8 mouse cellular contexts compared by ENCODE assay signal in genomic region chr7:144937490-144937889, GRCm38 (mm10). TPM values are rescaled to one million over a fixed set of nuclear protein-coding genes. Genes with fewer than 3 reads are reported as not detected.
DNase-seq lines count a peak whose midpoint lies in the region; ATAC-seq lines count a peak whose summit lies in the region.

No protein-coding gene starts in this region.

- H3K4me2 ChIP-seq in intestine, embryonic 16.5 days (ENCODE audit: low read depth, low read length), result peak overlapping the region; percentile 85

- peaks cover 29% of the 10 kb centered on the region for H3K4me1 ChIP-seq in intestine, embryonic 16.5 days (ENCODE audit: control insufficient read depth, insufficient read depth, low read length)
- peaks cover 76% of the 10 kb centered on the region for H3K4me1 ChIP-seq in midbrain, embryonic 10.5 days

- H3K27ac ChIP-seq in intestine, embryonic 16.5 days (ENCODE audit: low read length), result no peak overlapping the region
- H3K27ac ChIP-seq in midbrain, embryonic 10.5 days (replicated peaks), result peak overlapping the region; percentile 98

- peak; percentile 91 to 97 for DNase-seq in adrenal gland, adult (ENCODE audit: inconsistent age in 2 of 2, low spot score in 1 of 2)
- DNase-seq in embryo, embryonic 11 days, result peak; percentile 93
- peak; percentile 87 to 89 for DNase-seq in gastrocnemius, postnatal 36 days
- DNase-seq in left cerebral cortex, postnatal 36 days (ENCODE audit: low spot score in 2 of 2), result peak; percentile 85 to 86
- DNase-seq in midbrain, embryonic 10.5 days (ENCODE audit: low spot score), result peak; percentile 88
- DNase-seq in right cerebral cortex, postnatal 36 days (ENCODE audit: low spot score in 2 of 2), result peak; percentile 78 to 83
- peak; percentile 67 for DNase-seq in yolk sac, embryonic 10.5 days (ENCODE audit: low spot score)

- peak; percentile 24 for ATAC-seq in intestine, embryonic 16.5 days

- peak overlapping the region; percentile 74 for H3K9ac ChIP-seq in intestine, embryonic 16.5 days (ENCODE audit: low read depth, low read length)

- no peaks in the 10 kb centered on the region for H3K9me3 ChIP-seq in intestine, embryonic 16.5 days (ENCODE audit: control insufficient read depth, low read length)
- H3K9me3 ChIP-seq in midbrain, embryonic 10.5 days (replicated peaks), result no peaks in the 10 kb centered on the region

- WGBS in intestine, embryonic 16.5 days, result 2% methylated on average over 20 of the region's 20 CpGs
- 2% methylated on average over 20 of the region's 20 CpGs for WGBS in midbrain, embryonic 10.5 days

- H3K4me3 ChIP-seq in intestine, embryonic 16.5 days (ENCODE audit: low read length), result peak overlapping the region; percentile 66
- H3K4me3 ChIP-seq in midbrain, embryonic 10.5 days, result peak overlapping the region; percentile 83

- intact Hi-C loops in gastrocnemius, postnatal 36 days (cut with DNase I), result loop anchor here (1.0 to 5.0 kb wide), 2 partner anchors 175 to 306 kb away; no protein-coding TSS in a partner anchor
- intact Hi-C loops in left cerebral cortex, postnatal 36 days (cut with DNase I), result loop anchor here (1.0 kb wide), 1 partner anchor 306 kb away; no protein-coding TSS in a partner anchor

- H3K36me3 ChIP-seq in intestine, embryonic 16.5 days (ENCODE audit: control insufficient read depth, insufficient read depth, low read length), result peaks cover 8% of the 10 kb centered on the region
- H3K36me3 ChIP-seq in midbrain, embryonic 10.5 days, result peaks cover 55% of the 10 kb centered on the region

- peaks cover 6% of the 10 kb centered on the region for H3K27me3 ChIP-seq in intestine, embryonic 16.5 days (replicated peaks; ENCODE audit: control insufficient read depth, insufficient read depth, low read length)
- peaks cover 30% of the 10 kb centered on the region for H3K27me3 ChIP-seq in midbrain, embryonic 10.5 days (ENCODE audit: low read depth, poor library complexity, severe bottlenecking)

RNA-seq across cellular contexts. Expression of gene Ccnd1, which starts 2.2 kb away (rescaled TPM):
- 1 to 10 TPM; 5.2 to 7.4 TPM for total RNA-seq in gastrocnemius, postnatal 36 days (2021)
- 59.3 and 72.2 TPM in 2 replicates for polyA plus RNA-seq in intestine, embryonic 16.5 days (2015; fragmentation: Nextera tagmentation; extraction: Ambion mirVana)
- 10 to 100 TPM; 41.8 to 55.4 TPM for total RNA-seq in left cerebral cortex, postnatal 36 days (2021)
- 238 and 258 TPM in 2 replicates for polyA plus RNA-seq in midbrain, embryonic 10.5 days (2016; fragmentation: Nextera tagmentation; extraction: Ambion mirVana)

RNA-seq across cellular contexts. Expression of gene LTO1, which starts 22.6 kb away (rescaled TPM):
- total RNA-seq in gastrocnemius, postnatal 36 days (2021), result 1 to 10 TPM; 6.8 to 7.2 TPM
- polyA plus RNA-seq in intestine, embryonic 16.5 days (2015; fragmentation: Nextera tagmentation; extraction: Ambion mirVana), result 22.7 and 24.4 TPM in 2 replicates
- total RNA-seq in left cerebral cortex, postnatal 36 days (2021), result 10 to 100 TPM; 23.7 to 32.4 TPM
- 30.7 and 34.4 TPM in 2 replicates for polyA plus RNA-seq in midbrain, embryonic 10.5 days (2016; fragmentation: Nextera tagmentation; extraction: Ambion mirVana)

RNA-seq across cellular contexts. Expression of gene Fgf15, which starts 41.2 kb away (rescaled TPM):
- not detected for total RNA-seq in gastrocnemius, postnatal 36 days (2021)
- polyA plus RNA-seq in intestine, embryonic 16.5 days (2015; fragmentation: Nextera tagmentation; extraction: Ambion mirVana), result 0.15 and 0.33 TPM in 2 replicates
- not detected for total RNA-seq in left cerebral cortex, postnatal 36 days (2021)
- polyA plus RNA-seq in midbrain, embryonic 10.5 days (2016; fragmentation: Nextera tagmentation; extraction: Ambion mirVana), result 96.3 and 110 TPM in 2 replicates

Comparison
In these comparisons a context has a peak if more than half of its experiments do, and no peak if none do; other contexts are left out.
1. RNA of gene Ccnd1, which starts 2.2 kb away (total RNA-seq): 41.8 to 55.4 TPM in left cerebral cortex, postnatal 36 days; 5.2 to 7.4 TPM in gastrocnemius, postnatal 36 days; every median in the first group is over 4 times any median in the second.
2. Peak in every context shown above with its lines, with median percentiles within 50 percentile points of each other: DNase-seq.